Mouse (Mus musculus) liver, postnatal 0 days (tissue): Measurements from ENCODE around the gene Arl14. TPM values are rescaled to one million over a fixed set of nuclear protein-coding genes. Genes with fewer than 3 reads are reported as not detected.

Source experiments
- ATAC-seq: fragments of 200-750 bp; cut with Nextera tagmentation; 2 replicates; pipeline ENCODE4 v1.8.0; 2017; ENCODE audit warnings: mild to moderate bottlenecking, moderate library complexity
- DNase-seq: peaks from one replicate; pipeline ENCODE4 v3.0.0-alpha.2; 2016
- H3K27ac ChIP-seq: fragments of 300-500 bp; sonication (generic); 2 replicates; pipeline ENCODE4 v1.5.1; 2014; ENCODE audit warnings: antibody characterized with exemption, moderate library complexity, mild to moderate bottlenecking, low read depth
- H3K27me3 ChIP-seq: fragments of 300-500 bp; sonication (generic); 2 replicates; pipeline ENCODE4 v1.6.1; 2014; ENCODE audit warnings: low read length, control low read depth, mixed read lengths; ENCODE audit not compliant: insufficient read depth
- H3K36me3 ChIP-seq: fragments of 300-500 bp; sonication (generic); replicated peaks from 2 replicates; pipeline ENCODE4 v1.6.1; 2014; ENCODE audit warnings: mild to moderate bottlenecking, control low read depth, low read length, moderate library complexity, mixed read lengths; ENCODE audit not compliant: insufficient read depth
- H3K4me1 ChIP-seq: fragments of 300-500 bp; sonication (generic); 2 replicates; pipeline ENCODE4 v1.6.1; 2014; ENCODE audit warnings: antibody characterized with exemption, mild to moderate bottlenecking, control low read depth; ENCODE audit not compliant: insufficient read depth
- H3K4me2 ChIP-seq: fragments of 300-500 bp; sonication (generic); 2 replicates; pipeline ENCODE4 v1.6.1; 2014; ENCODE audit warnings: low read depth, mild to moderate bottlenecking, low read length, moderate library complexity, mixed read lengths
- H3K4me3 ChIP-seq: fragments of 300-500 bp; sonication (generic); 2 replicates; pipeline ENCODE4 v1.5.1; 2014; ENCODE audit warnings: low read depth, low read length
- H3K9ac ChIP-seq: fragments of 300-500 bp; sonication (generic); replicated peaks from 2 replicates; pipeline ENCODE4 v1.6.1; 2014; ENCODE audit warnings: mild to moderate bottlenecking, moderate library complexity
- H3K9me3 ChIP-seq: fragments of 300-500 bp; sonication (generic); 2 replicates; pipeline ENCODE4 v1.6.1; 2016; ENCODE audit warnings: mild to moderate bottlenecking, control low read depth, low read length, mixed read lengths
- CTCF ChIP-seq: sonication (generic); IDR thresholded peaks from 2 replicates; pipeline ENCODE4 v1.5.1; 2016; ENCODE audit warnings: antibody characterized with exemption, low read depth
- EP300 ChIP-seq: IDR thresholded peaks from 2 replicates; pipeline ENCODE4 v1.6.1; 2016; ENCODE audit warnings: antibody characterized with exemption, low read depth, mild to moderate bottlenecking
- WGBS: fragments of 180-500 bp; shearing (Covaris S2); extraction: QIAGEN DNeasy Blood & Tissue Kit; methylation state at CpG from one replicate; pipeline ENCODE4 v1.1.7; 2014; ENCODE audit not compliant: insufficient replicate concordance; 5-methylcytosine and 5-hydroxymethylcytosine counted together
- polyA plus RNA-seq: library from polyadenylated mRNA; unstranded; fragments of >200 nt; fragmentation: Nextera tagmentation; extraction: Ambion mirVana; gene quantifications from 2 replicates; pipeline ENCODE4 v1.2.1, GENCODE M21; 2015

The Arl14 gene
- polyA plus RNA-seq, result not detected in 2 replicates

- Histone ChIP-seq H3K9ac (no peak within 1 kb of the TSS), H3K4me1 (no peaks in the 10 kb centered on the region), H3K36me3 (no peaks in the 10 kb centered on the region), H3K27ac (no peak within 1 kb of the TSS), H3K9me3 (no peaks in the 10 kb centered on the region), H3K27me3 (no peaks in the 10 kb centered on the region), H3K4me2 (no peak within 1 kb of the TSS), H3K4me3 (no peak within 1 kb of the TSS)
- no peak for DNase-seq
- no peak for ATAC-seq
- WGBS, result 59% methylated on average over 8 of the region's 8 CpGs
- TF ChIP-seq CTCF, result no peak
- TF ChIP-seq EP300, result no peak
Measured at GRCm38 (mm10) chr3:69221806-69222501, at the start of gene Arl14. TSS of gene Arl14 (plus strand) at chr3:69222419.

- Histone ChIP-seq H3K27me3 (no peaks in the 10 kb centered on the region), H3K9me3 (no peaks in the 10 kb centered on the region), H3K36me3 (no peaks in the 10 kb centered on the region), H3K4me1 (no peaks in the 10 kb centered on the region), H3K4me3 (no peak overlapping the region), H3K4me2 (no peak overlapping the region), H3K27ac (no peak overlapping the region), H3K9ac (no peak overlapping the region)
- no peak for DNase-seq
- ATAC-seq, result no peak
- TF ChIP-seq CTCF, result no peak
- TF ChIP-seq EP300, result no peak
- 39% methylated on average over 1 of the region's 1 CpGs for WGBS
Measured at GRCm38 (mm10) chr3:69175229-69175628, 47.0 kb upstream of the Arl14 start.

GRCm38 (mm10) chr3:69177168-69177797, 44.9 kb upstream of the Arl14 start:
- no peaks in the 10 kb centered on the region for H3K4me1 ChIP-seq
- TF ChIP-seq CTCF (no peak), EP300 (no peak)
- H3K9me3 ChIP-seq, result no peaks in the 10 kb centered on the region
- ATAC-seq, result no peak
- no peak overlapping the region for H3K4me2 ChIP-seq
- H3K36me3 ChIP-seq, result no peaks in the 10 kb centered on the region
- H3K27me3 ChIP-seq, result no peaks in the 10 kb centered on the region
- 69% methylated on average over 15 of the region's 15 CpGs for WGBS
- no peak overlapping the region for H3K4me3 ChIP-seq
- H3K27ac ChIP-seq, result no peak overlapping the region
- H3K9ac ChIP-seq, result no peak overlapping the region
- DNase-seq, result no peak

- Histone ChIP-seq H3K4me2 (no peak overlapping the region), H3K4me1 (no peaks in the 10 kb centered on the region), H3K9me3 (no peaks in the 10 kb centered on the region), H3K9ac (no peak overlapping the region), H3K27ac (no peak overlapping the region), H3K4me3 (no peak overlapping the region), H3K27me3 (no peaks in the 10 kb centered on the region), H3K36me3 (no peaks in the 10 kb centered on the region)
- ATAC-seq, result no peak
- no peak for TF ChIP-seq EP300
- TF ChIP-seq CTCF, result no peak
- no peak for DNase-seq
Measured at GRCm38 (mm10) chr3:69177914-69178313, 44.3 kb upstream of the Arl14 start.

GRCm38 (mm10) chr3:69178365-69179004, 43.7 kb upstream of the Arl14 start:
- TF ChIP-seq CTCF, result no peak
- H3K4me1 ChIP-seq, result no peaks in the 10 kb centered on the region
- H3K9me3 ChIP-seq, result no peaks in the 10 kb centered on the region
- no peaks in the 10 kb centered on the region for H3K36me3 ChIP-seq
- no peak overlapping the region for H3K9ac ChIP-seq
- no peak overlapping the region for H3K4me3 ChIP-seq
- H3K27ac ChIP-seq, result no peak overlapping the region
- ATAC-seq, result no peak
- 77% methylated on average over 14 of the region's 14 CpGs for WGBS
- H3K4me2 ChIP-seq, result no peak overlapping the region
- DNase-seq, result no peak
- H3K27me3 ChIP-seq, result no peaks in the 10 kb centered on the region

GRCm38 (mm10) chr3:69181531-69181930, 40.7 kb upstream of the Arl14 start:
- Histone ChIP-seq H3K4me3 (no peak overlapping the region), H3K27ac (no peak overlapping the region), H3K9ac (no peak overlapping the region), H3K9me3 (no peaks in the 10 kb centered on the region), H3K27me3 (no peaks in the 10 kb centered on the region), H3K4me1 (peaks cover 4% of the 10 kb centered on the region; the same call in 1 of the 2 replicates), H3K4me2 (no peak overlapping the region), H3K36me3 (no peaks in the 10 kb centered on the region)
- ATAC-seq, result no peak
- WGBS, result 65% methylated on average over 8 of the region's 8 CpGs
- TF ChIP-seq CTCF (no peak), EP300 (no peak)
- DNase-seq, result no peak
